Mouse (Mus musculus): ENCODE results near the gene Car7. TPM values are rescaled to one million over a fixed set of nuclear protein-coding genes. Genes with fewer than 3 reads are reported as not detected.

Gene Car7
- polyA plus RNA-seq, 1 experiment from 2014 or later = 2.3 TPM

DNA sequence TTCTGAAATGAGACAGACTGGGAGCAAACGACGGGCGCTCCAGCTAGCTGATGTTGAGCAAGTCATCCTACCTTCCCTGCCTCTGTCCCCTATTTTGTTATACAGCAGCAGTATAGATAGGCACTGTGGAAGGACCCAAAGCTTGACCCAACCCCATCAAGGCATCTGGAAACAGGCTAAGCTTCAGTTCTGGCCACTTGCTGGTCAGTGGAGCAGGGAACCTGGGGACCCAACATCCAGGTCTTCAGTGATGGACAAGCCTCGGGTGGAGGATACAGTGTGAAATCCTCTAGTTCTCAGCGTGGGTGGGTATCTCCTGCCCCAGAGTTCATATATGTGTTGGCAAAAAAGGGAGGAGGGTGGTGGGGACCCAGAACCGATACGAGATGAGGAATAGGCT, 5.7 kb downstream of the Car7 start:
- Histone ChIP-seq H3K4me2 (peak overlapping the region; percentile 93), H3K27ac (replicated peaks) (no peak overlapping the region), H3K27me3 (peaks cover 73% of the 10 kb centered on the region), H3K4me3 (peak overlapping the region; percentile 51), H3K36me3 (no peaks in the 10 kb centered on the region), H3K9me3 (no peaks in the 10 kb centered on the region), H3K9ac (peak overlapping the region; percentile 64; the same call in 1 of the 2 replicates), H3K4me1 (replicated peaks) (peaks cover 17% of the 10 kb centered on the region)
- WGBS = 32% methylated on average over 7 of the region's 7 CpGs
- ATAC-seq (ENCODE audit: low read depth) = 0 out of 2 replicates have a peak, but pooled peaks have one; percentile 5

- peak; percentile 73 for ATAC-seq (ENCODE audit: low read depth)
- Histone ChIP-seq H3K9me3 (no peaks in the 10 kb centered on the region), H3K27me3 (peaks cover 74% of the 10 kb centered on the region), H3K4me2 (peak overlapping the region; percentile 93), H3K4me3 (peak overlapping the region; percentile 51), H3K9ac (peak overlapping the region; percentile 64), H3K36me3 (no peaks in the 10 kb centered on the region), H3K4me1 (replicated peaks) (peaks cover 13% of the 10 kb centered on the region), H3K27ac (replicated peaks) (no peak overlapping the region)
- WGBS = under 1% methylated on average over 76 of the region's 76 CpGs
Observed at GRCm38 (mm10) chr8:104540710-104541514, 6.4 kb downstream of the Car7 start.

DNA sequence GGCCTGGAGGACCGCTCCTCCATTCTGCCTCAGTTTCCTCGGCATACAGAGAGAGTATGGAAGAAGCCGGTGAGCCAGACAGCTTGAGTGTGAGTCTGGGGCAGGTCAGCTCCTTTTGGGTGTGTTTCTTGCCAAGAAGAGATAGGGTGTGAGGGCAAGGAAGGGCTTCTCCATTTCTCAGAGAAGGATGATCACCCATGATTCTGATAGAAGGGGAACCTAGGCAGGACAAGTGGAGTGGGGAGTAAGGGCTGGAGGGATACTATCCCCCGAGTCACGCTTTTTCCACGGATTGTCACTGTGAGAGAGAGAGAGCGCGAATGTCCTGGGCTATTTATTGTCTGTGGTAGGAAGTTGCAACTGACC, 7.0 kb downstream of the Car7 start:
- Histone ChIP-seq H3K4me3 (peak overlapping the region; percentile 51), H3K9me3 (no peaks in the 10 kb centered on the region), H3K27me3 (peaks cover 76% of the 10 kb centered on the region), H3K9ac (peak overlapping the region; percentile 64), H3K4me2 (peak overlapping the region; percentile 93), H3K4me1 (replicated peaks) (peaks cover 13% of the 10 kb centered on the region), H3K27ac (replicated peaks) (no peak overlapping the region), H3K36me3 (no peaks in the 10 kb centered on the region)
- WGBS = 10% methylated on average over 8 of the region's 8 CpGs
- ATAC-seq (ENCODE audit: low read depth) = no peak

- no peak for ATAC-seq (ENCODE audit: low read depth)
- Histone ChIP-seq H3K4me1 (replicated peaks) (peaks cover 13% of the 10 kb centered on the region), H3K9me3 (no peaks in the 10 kb centered on the region), H3K27me3 (peaks cover 74% of the 10 kb centered on the region), H3K36me3 (no peaks in the 10 kb centered on the region), H3K9ac (no peak overlapping the region), H3K27ac (replicated peaks) (no peak overlapping the region), H3K4me3 (no peak overlapping the region), H3K4me2 (no peak overlapping the region)
- WGBS = 5% methylated on average over 11 of the region's 11 CpGs
Observed at GRCm38 (mm10) chr8:104542160-104542559, 7.7 kb downstream of the Car7 start.

- H3K4me1 ChIP-seq (replicated peaks) = peaks cover 13% of the 10 kb centered on the region
- ATAC-seq (ENCODE audit: low read depth) = no peak
- H3K4me2 ChIP-seq = no peak overlapping the region
- 87% methylated on average over 8 of the region's 8 CpGs for WGBS
- no peak overlapping the region for H3K9ac ChIP-seq
- peaks cover 61% of the 10 kb centered on the region for H3K27me3 ChIP-seq
- no peaks in the 10 kb centered on the region for H3K9me3 ChIP-seq
- H3K36me3 ChIP-seq = no peaks in the 10 kb centered on the region
- no peak overlapping the region for H3K4me3 ChIP-seq
- H3K27ac ChIP-seq (replicated peaks) = no peak overlapping the region
Observed at GRCm38 (mm10) chr8:104543440-104544045, 9.1 kb downstream of the Car7 start.

DNA sequence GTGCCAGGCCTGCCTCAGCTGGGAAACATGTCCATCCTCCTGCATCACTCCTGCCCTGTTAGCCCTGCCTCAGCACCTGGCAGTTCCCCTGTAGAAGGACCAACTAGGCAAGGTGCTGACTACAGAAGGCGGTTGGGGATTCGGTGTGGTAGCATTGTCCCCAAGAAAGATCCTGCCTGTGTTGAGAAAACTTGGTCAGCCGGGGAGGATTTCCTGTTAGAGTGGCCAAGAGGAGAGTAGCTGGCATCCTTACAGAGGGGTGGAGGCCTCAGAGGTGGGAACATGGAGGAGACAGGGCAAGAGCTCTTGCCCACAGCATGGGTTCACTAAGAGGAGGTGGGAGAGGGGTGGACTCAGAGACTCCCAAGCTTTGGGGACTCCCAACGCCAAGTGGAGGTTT, 20.7 kb downstream of the Car7 start:
- Histone ChIP-seq H3K27ac (replicated peaks) (no peak overlapping the region), H3K9ac (no peak overlapping the region), H3K4me2 (no peak overlapping the region), H3K9me3 (no peaks in the 10 kb centered on the region), H3K27me3 (no peaks in the 10 kb centered on the region; the same call in 1 of the 2 replicates), H3K36me3 (no peaks in the 10 kb centered on the region), H3K4me1 (replicated peaks) (no peaks in the 10 kb centered on the region), H3K4me3 (no peak overlapping the region)
- 88% methylated on average over 4 of the region's 4 CpGs for WGBS
- ATAC-seq (ENCODE audit: low read depth) = no peak

DNA sequence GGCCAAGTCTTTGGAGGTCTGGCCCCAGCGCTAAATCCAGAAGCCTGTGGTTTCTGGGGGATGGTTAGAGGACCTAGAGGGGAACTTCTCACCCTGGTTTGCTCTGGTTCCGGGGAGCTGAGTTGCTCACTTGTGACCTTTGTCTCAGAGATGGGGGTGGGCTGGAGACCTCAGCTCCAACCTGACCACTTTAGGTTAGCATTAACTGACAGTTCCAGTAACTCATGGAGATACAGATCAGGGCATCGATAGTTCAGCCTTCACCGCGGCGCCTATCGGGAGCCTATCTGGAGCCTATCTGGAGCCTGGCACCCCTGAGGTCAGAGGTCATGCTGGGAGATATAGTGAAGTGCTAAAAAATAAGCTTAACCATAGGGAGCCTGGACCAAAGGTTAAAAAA, 22.7 kb downstream of the Car7 start:
- Histone ChIP-seq H3K4me2 (no peak overlapping the region), H3K27ac (replicated peaks) (no peak overlapping the region), H3K4me1 (replicated peaks) (no peaks in the 10 kb centered on the region), H3K9ac (no peak overlapping the region), H3K36me3 (no peaks in the 10 kb centered on the region), H3K27me3 (no peaks in the 10 kb centered on the region; the same call in 1 of the 2 replicates), H3K4me3 (no peak overlapping the region), H3K9me3 (no peaks in the 10 kb centered on the region)
- no peak for ATAC-seq (ENCODE audit: low read depth)
- 89% methylated on average over 7 of the region's 7 CpGs for WGBS

- Histone ChIP-seq H3K4me2 (no peak overlapping the region), H3K27ac (replicated peaks) (no peak overlapping the region), H3K4me1 (replicated peaks) (no peaks in the 10 kb centered on the region), H3K9ac (no peak overlapping the region), H3K36me3 (no peaks in the 10 kb centered on the region), H3K9me3 (no peaks in the 10 kb centered on the region), H3K4me3 (no peak overlapping the region), H3K27me3 (no peaks in the 10 kb centered on the region)
- ATAC-seq (ENCODE audit: low read depth) = no peak
Observed at GRCm38 (mm10) chr8:104560731-104561130, 26.2 kb downstream of the Car7 start.

DNA sequence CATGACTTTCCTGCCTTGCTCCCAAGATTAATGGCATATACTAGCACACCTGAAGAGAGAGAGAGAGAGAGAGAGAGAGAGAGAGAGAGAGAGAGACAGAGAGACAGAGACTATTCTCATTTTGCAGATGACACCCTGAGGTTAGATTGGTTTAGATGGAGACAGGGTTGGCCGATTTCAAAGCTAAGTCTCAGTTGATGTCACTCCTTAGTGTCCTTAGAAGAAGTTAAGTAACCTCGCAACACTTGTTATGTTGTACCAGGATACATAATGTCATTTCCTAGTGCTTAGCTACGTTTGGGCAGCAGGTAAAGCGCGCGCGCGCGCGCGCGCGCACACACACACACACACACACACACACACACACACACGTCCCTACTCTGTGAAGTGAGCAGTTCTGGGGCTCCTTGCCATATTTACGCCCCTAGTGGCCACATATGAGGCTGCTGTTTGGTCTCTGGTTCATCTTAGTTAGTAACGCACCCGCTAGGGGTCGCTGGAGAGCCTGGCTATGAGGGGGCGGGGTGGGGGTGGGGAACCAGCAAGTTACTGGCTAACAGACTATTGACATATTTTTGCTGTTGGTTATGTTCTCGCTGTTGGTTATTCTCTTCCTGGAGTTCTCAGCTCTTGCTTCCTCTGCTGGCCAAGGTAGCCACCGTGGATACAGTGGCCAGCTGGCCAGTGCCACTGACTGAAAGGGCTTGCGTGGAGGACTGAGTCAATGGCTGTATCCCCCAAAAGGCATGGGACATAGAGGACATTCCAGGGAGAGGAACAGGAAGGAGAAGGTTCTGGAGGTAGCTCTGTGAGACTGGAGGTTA, 30.4 kb downstream of the Car7 start:
- ATAC-seq (ENCODE audit: low read depth) = peak; percentile 76
- Histone ChIP-seq H3K9ac (no peak overlapping the region), H3K36me3 (no peaks in the 10 kb centered on the region), H3K27me3 (no peaks in the 10 kb centered on the region), H3K4me3 (no peak overlapping the region), H3K27ac (replicated peaks) (no peak overlapping the region), H3K4me1 (replicated peaks) (no peaks in the 10 kb centered on the region), H3K4me2 (no peak overlapping the region), H3K9me3 (no peaks in the 10 kb centered on the region)
- 17% methylated on average over 22 of the region's 22 CpGs for WGBS

DNA sequence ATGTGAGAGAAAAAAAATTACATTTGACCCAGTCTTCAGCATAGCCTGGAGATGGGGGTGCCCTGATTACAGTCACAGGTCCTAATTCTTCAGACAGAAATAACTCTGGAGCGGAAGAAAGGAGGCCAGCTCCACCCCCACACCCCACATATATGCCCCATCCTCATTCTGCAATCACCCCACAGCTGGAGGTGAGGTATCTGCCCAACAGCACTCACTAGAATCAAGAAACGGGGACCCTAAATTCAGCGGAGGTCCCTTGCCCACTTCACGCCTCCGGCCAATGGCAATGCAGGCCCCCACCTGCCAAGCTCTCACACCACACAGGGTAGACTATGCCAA, 30.9 kb downstream of the Car7 start:
- Histone ChIP-seq H3K9ac (no peak overlapping the region), H3K27ac (replicated peaks) (no peak overlapping the region), H3K27me3 (no peaks in the 10 kb centered on the region), H3K4me1 (replicated peaks) (no peaks in the 10 kb centered on the region), H3K9me3 (no peaks in the 10 kb centered on the region), H3K36me3 (no peaks in the 10 kb centered on the region), H3K4me2 (no peak overlapping the region), H3K4me3 (no peak overlapping the region)
- 91% methylated on average over 5 of the region's 5 CpGs for WGBS
- no peak for ATAC-seq (ENCODE audit: low read depth)

GRCm38 (mm10) chr8:104569559-104569958, 35.1 kb downstream of the Car7 start:
- H3K4me2 ChIP-seq = no peak overlapping the region
- peaks cover 6% of the 10 kb centered on the region for H3K4me1 ChIP-seq (replicated peaks)
- no peaks in the 10 kb centered on the region; the same call in 1 of the 2 replicates for H3K27me3 ChIP-seq
- no peak overlapping the region for H3K27ac ChIP-seq (replicated peaks)
- 53% methylated on average over 1 of the region's 1 CpGs for WGBS
- no peaks in the 10 kb centered on the region for H3K9me3 ChIP-seq
- no peak overlapping the region for H3K9ac ChIP-seq
- ATAC-seq (ENCODE audit: low read depth) = no peak
- no peak overlapping the region for H3K4me3 ChIP-seq
- H3K36me3 ChIP-seq = no peaks in the 10 kb centered on the region
